Mouse (Mus musculus): ENCODE data around the gene Ngp. TPM values are rescaled to one million over a fixed set of nuclear protein-coding genes. Genes with fewer than 3 reads are reported as not detected.

Ngp gene
- polyA plus RNA-seq, 1 experiment from 2014 or later: 10.8 TPM

DNA sequence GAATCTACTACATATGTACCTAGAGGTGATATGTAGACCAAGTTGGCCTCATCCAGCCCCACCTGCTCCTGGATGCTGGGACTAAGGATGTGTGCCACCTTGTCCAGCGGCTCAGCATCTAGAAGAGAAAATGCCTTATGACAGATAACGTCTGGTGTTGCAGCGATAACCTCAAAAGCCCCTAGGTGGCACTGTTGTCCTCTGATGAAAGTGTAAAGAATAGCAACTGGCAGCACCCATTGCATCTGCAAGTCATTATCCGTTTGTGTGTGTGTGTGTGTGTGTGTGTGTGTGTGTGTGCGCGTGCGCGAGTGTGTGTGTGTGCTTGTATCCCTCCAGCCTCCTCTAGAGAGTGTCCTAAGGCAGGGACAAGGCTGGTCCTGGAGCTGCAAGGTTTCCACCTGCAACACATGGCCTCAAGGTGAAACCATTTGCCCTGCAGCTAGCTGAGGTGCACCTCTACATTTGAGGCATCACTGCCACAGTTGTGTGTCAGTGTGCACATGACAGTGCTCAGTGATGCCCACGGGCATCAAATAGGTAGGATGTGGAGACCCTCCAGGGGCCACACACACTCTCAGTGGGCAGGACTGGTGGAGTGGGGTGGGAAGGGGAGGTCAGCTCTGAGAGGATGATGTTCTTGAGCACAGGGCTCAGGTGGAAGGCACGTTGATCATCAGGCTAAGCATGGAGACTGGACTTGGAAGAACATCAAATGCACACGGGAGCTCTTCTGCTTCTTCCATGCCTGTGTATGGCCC lies 29.5 kb downstream of the Ngp start:
- Histone ChIP-seq H3K27ac (replicated peaks; ENCODE audit: low read depth, low read length) (no peak overlapping the region), H3K4me3 (ENCODE audit: low read depth, low read length) (no peak overlapping the region), H3K4me1 (ENCODE audit: control insufficient read depth, insufficient read depth, low read length) (no peaks in the 10 kb centered on the region), H3K36me3 (ENCODE audit: control insufficient read depth, insufficient read depth, low read length) (peaks cover 13% of the 10 kb centered on the region; the same call in 1 of the 2 replicates), H3K4me2 (ENCODE audit: low read depth, low read length) (no peak overlapping the region), H3K27me3 (replicated peaks; ENCODE audit: control insufficient read depth, insufficient read depth, low read length) (no peaks in the 10 kb centered on the region), H3K9ac (ENCODE audit: low read depth, low read length) (no peak overlapping the region), H3K9me3 (ENCODE audit: control insufficient read depth, low read length) (no peaks in the 10 kb centered on the region)
- DNase-seq (ENCODE audit: low spot score) (peak; percentile 92), ATAC-seq (ENCODE audit: low read depth) (peak; percentile 89)
- WGBS: 26% methylated on average over 11 of the region's 11 CpGs

DNA sequence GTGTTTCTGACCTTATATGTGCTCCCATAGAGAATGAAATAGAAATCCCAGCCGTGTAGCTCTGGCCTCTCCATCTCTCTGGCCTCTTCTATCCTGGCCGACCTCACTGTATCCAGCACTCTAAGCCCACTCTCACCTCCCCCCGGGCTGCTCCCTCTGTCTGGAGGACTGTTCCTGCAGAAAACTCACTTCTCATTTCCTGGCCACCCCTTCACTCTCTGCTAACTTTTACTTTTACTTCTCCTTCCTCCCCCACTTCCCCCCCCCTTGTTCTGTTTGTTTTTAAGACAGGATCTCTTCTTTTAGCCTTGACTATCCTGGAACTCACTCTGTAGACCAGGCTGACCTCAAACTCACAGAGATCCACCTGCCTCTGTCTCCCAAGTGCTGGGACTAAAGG lies 33.0 kb downstream of the Ngp start:
- 86% methylated on average over 3 of the region's 3 CpGs for WGBS

DNA sequence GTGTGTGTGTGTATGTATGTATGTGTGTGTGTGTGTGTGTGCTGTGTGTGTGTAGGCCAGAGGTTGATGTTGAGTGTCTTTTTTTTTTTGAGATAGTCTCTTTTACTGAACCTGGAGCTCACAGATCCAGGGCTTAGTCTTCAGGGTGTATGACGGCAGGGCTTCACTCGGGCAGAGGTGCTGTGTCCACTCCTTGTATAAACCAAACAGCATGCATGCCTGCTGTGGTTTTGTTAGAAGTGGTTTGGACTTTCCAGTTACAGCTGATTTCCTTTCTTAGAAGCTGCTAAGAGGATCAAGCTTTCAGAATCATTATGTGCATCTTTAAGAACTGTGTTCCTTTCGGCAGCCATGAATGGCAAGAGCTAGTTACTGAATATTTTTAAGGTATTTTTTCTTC lies 38.4 kb downstream of the Ngp start:
- Histone ChIP-seq H3K4me1 (ENCODE audit: control insufficient read depth, insufficient read depth, low read length) (no peaks in the 10 kb centered on the region), H3K4me2 (ENCODE audit: low read depth, low read length) (no peak overlapping the region), H3K4me3 (ENCODE audit: low read depth, low read length) (no peak overlapping the region), H3K27me3 (replicated peaks; ENCODE audit: control insufficient read depth, insufficient read depth, low read length) (no peaks in the 10 kb centered on the region), H3K9ac (ENCODE audit: low read depth, low read length) (no peak overlapping the region), H3K9me3 (ENCODE audit: control insufficient read depth, low read length) (no peaks in the 10 kb centered on the region), H3K36me3 (ENCODE audit: control insufficient read depth, insufficient read depth, low read length) (no peaks in the 10 kb centered on the region), H3K27ac (replicated peaks; ENCODE audit: low read depth, low read length) (no peak overlapping the region)
- DNase-seq (ENCODE audit: low spot score) (no peak), ATAC-seq (ENCODE audit: low read depth) (no peak)
- 89% methylated on average over 3 of the region's 3 CpGs for WGBS

More for the DNA sequence above, 33.0 kb downstream of the Ngp start:
- Histone ChIP-seq H3K27me3 (replicated peaks; ENCODE audit: control insufficient read depth, insufficient read depth, low read length) (no peaks in the 10 kb centered on the region), H3K4me1 (ENCODE audit: control insufficient read depth, insufficient read depth, low read length) (no peaks in the 10 kb centered on the region), H3K36me3 (ENCODE audit: control insufficient read depth, insufficient read depth, low read length) (peaks cover 13% of the 10 kb centered on the region; the same call in 1 of the 2 replicates), H3K4me3 (ENCODE audit: low read depth, low read length) (no peak overlapping the region), H3K4me2 (ENCODE audit: low read depth, low read length) (no peak overlapping the region), H3K9ac (ENCODE audit: low read depth, low read length) (no peak overlapping the region), H3K27ac (replicated peaks; ENCODE audit: low read depth, low read length) (no peak overlapping the region), H3K9me3 (ENCODE audit: control insufficient read depth, low read length) (no peaks in the 10 kb centered on the region)
- DNase-seq (ENCODE audit: low spot score): no peak
- ATAC-seq (ENCODE audit: low read depth): no peak

DNA sequence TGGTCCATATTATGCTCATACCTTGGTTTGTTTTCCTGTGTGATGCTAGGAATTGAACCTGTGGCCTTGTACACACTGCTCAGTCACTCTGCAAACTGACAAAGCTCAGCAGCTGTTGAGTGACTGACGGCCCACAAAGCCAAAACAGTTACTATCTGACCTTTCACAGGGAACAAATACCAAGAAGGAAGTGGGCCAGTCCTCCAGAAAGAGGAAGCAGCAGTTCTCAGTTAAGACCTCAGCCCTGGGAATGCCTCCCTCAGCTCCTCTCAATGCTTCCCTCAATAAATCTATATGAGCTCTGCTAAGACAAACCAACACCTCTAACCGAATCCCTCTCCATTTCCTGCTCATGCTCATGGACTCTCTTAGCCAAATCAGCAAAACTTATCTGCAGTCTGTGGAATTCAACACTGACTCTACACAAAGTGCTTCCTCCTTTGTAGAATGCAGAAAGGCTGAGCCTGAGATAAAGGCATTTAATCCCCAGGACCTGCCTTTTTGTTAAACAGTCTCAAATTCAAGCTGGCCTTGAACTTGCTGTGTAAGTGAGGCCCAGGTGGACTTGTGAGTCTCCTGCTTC lies 39.7 kb downstream of the Ngp start:
- 69% methylated on average over 2 of the region's 2 CpGs for WGBS
- no peak for ATAC-seq (ENCODE audit: low read depth)
- Histone ChIP-seq H3K4me1 (ENCODE audit: control insufficient read depth, insufficient read depth, low read length) (no peaks in the 10 kb centered on the region), H3K4me3 (ENCODE audit: low read depth, low read length) (no peak overlapping the region), H3K27me3 (replicated peaks; ENCODE audit: control insufficient read depth, insufficient read depth, low read length) (no peaks in the 10 kb centered on the region), H3K9me3 (ENCODE audit: control insufficient read depth, low read length) (no peaks in the 10 kb centered on the region), H3K36me3 (ENCODE audit: control insufficient read depth, insufficient read depth, low read length) (no peaks in the 10 kb centered on the region), H3K9ac (ENCODE audit: low read depth, low read length) (no peak overlapping the region), H3K4me2 (ENCODE audit: low read depth, low read length) (no peak overlapping the region), H3K27ac (replicated peaks; ENCODE audit: low read depth, low read length) (no peak overlapping the region)
- DNase-seq (ENCODE audit: low spot score): no peak

DNA sequence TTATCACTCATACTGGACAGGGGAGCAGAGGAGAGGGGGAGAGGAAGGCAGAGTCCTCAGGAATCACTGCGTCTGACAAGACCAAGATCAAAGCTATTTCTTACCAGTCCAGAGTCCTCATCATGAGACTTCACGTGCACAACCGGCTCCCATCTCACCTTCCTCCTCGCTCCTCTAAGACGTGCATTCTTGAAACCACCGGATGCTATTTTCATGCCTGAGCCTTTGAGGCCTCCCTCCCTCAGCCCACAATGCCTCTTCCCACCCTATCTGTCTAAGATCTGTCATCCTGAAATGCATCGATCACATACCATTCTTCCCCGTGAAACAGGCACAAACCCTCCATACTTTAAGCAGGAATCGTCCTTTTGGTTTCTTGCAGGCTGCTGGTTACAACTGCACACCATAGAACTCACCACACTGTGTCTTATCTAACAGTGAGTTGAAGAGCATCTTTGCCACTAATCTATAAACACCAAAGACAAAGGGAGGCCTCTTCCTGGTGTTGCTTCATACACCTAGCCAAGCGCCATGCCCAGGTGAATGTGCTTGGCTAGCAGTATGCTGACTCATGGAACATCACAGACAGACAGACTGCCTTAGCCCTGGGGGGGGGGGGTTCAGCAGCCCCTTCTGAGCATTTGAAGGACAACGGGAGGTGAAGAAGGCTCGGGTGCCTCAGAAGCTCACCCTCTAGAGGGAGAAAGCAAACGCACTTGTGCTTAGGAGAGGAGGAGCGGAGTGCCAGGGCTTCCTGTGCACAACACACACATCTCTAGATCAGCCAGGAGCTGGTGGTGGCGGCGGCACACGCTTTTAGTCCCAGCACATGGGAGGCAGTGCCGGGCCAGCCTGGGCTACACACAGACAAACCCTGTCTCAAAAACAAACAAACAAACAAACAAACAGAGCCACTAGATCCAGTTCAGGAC lies 41.6 kb downstream of the Ngp start:
- no peak overlapping the region for H3K4me2 ChIP-seq (ENCODE audit: low read depth, low read length)
- no peaks in the 10 kb centered on the region for H3K27me3 ChIP-seq (replicated peaks; ENCODE audit: control insufficient read depth, insufficient read depth, low read length)
- DNase-seq (ENCODE audit: low spot score): no peak
- no peak overlapping the region for H3K27ac ChIP-seq (replicated peaks; ENCODE audit: low read depth, low read length)
- no peak overlapping the region for H3K9ac ChIP-seq (ENCODE audit: low read depth, low read length)
- no peaks in the 10 kb centered on the region for H3K36me3 ChIP-seq (ENCODE audit: control insufficient read depth, insufficient read depth, low read length)
- no peak overlapping the region for H3K4me3 ChIP-seq (ENCODE audit: low read depth, low read length)
- no peaks in the 10 kb centered on the region for H3K9me3 ChIP-seq (ENCODE audit: control insufficient read depth, low read length)
- 86% methylated on average over 18 of the region's 18 CpGs for WGBS
- no peak for ATAC-seq (ENCODE audit: low read depth)
- no peaks in the 10 kb centered on the region for H3K4me1 ChIP-seq (ENCODE audit: control insufficient read depth, insufficient read depth, low read length)

DNA sequence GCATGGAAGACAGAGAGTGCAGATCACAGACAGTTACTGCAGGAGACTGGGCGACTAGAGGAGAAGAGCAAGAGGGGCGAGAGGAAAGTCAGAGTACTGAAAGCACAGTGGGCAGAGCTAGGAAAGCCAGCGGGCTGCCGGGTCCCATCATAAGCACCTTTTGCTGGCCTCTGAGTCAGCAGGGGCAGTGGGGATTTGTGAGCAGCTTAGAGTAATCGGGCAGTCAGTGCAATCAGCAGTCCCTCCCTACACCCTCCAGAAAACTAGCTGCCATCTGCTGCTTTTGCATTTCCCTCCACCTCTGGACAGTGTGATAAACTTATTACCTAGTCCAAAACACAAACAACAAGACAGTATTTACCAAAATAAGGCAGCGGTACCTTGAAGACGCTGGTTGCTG lies 42.8 kb downstream of the Ngp start:
- 81% methylated on average over 7 of the region's 7 CpGs for WGBS
- DNase-seq (ENCODE audit: low spot score) (no peak), ATAC-seq (ENCODE audit: low read depth) (no peak)
- Histone ChIP-seq H3K27me3 (replicated peaks; ENCODE audit: control insufficient read depth, insufficient read depth, low read length) (no peaks in the 10 kb centered on the region), H3K4me3 (ENCODE audit: low read depth, low read length) (no peak overlapping the region), H3K4me2 (ENCODE audit: low read depth, low read length) (no peak overlapping the region), H3K36me3 (ENCODE audit: control insufficient read depth, insufficient read depth, low read length) (no peaks in the 10 kb centered on the region), H3K9me3 (ENCODE audit: control insufficient read depth, low read length) (no peaks in the 10 kb centered on the region), H3K4me1 (ENCODE audit: control insufficient read depth, insufficient read depth, low read length) (no peaks in the 10 kb centered on the region), H3K9ac (ENCODE audit: low read depth, low read length) (no peak overlapping the region), H3K27ac (replicated peaks; ENCODE audit: low read depth, low read length) (no peak overlapping the region)

DNA sequence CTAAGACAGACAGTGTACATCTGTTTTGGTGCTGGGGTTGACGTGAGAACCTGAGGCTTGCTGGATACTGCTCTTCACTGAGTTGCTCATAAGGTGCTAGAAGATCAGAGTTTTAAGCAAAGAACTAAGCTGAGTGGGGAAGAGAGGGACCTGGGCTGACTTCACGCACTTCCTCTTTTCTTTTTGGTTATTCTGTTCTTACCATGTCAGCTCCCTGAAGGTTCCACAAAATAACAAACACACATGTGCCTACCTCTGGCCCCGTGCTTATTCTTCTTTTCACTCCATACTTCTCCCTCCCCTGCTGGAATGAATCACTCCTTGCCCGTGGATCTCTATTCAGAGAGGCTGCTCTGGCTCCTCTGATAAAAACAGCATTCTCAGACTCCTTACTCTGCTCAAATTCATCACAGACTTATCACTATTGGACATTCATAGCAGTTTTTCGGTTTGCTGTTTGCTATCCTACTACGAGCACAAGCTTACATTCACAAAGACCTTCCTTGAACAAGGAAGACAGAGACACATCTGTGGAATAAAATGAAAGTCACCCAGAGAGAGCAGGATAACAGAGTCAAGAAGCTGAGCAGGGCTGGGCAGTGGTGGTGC lies 44.5 kb downstream of the Ngp start:
- no peak for DNase-seq (ENCODE audit: low spot score)
- ATAC-seq (ENCODE audit: low read depth): no peak
- H3K36me3 ChIP-seq (ENCODE audit: control insufficient read depth, insufficient read depth, low read length): no peaks in the 10 kb centered on the region; the same call in 1 of the 2 replicates
- no peaks in the 10 kb centered on the region for H3K4me1 ChIP-seq (ENCODE audit: control insufficient read depth, insufficient read depth, low read length)
- H3K9ac ChIP-seq (ENCODE audit: low read depth, low read length): no peak overlapping the region
- WGBS: 90% methylated on average over 6 of the region's 6 CpGs
- H3K9me3 ChIP-seq (ENCODE audit: control insufficient read depth, low read length): no peaks in the 10 kb centered on the region
- no peaks in the 10 kb centered on the region for H3K27me3 ChIP-seq (replicated peaks; ENCODE audit: control insufficient read depth, insufficient read depth, low read length)
- no peak overlapping the region for H3K27ac ChIP-seq (replicated peaks; ENCODE audit: low read depth, low read length)
- no peak overlapping the region for H3K4me2 ChIP-seq (ENCODE audit: low read depth, low read length)
- no peak overlapping the region for H3K4me3 ChIP-seq (ENCODE audit: low read depth, low read length)

DNA sequence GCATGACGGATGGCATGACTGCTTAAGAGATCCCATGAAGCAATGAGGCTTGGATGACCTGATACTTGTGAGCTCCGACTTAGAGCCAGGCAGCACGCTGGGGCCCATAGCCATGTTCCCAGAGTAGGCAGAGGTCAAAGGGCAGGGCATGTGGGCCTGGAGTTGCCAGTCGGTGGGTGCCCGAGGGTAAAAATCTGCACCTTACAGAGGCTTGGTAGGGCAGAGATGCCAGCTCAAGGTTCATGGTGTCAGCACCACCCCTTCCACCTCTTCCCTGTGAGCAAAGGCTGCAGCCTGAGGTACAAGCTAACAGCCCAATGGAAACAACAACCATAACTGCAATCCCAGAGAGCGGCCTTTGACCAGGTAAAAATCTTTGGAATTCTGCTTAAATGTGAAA lies 45.8 kb downstream of the Ngp start:
- 91% methylated on average over 6 of the region's 6 CpGs for WGBS
- DNase-seq (ENCODE audit: low spot score): no peak
- H3K27me3 ChIP-seq (replicated peaks; ENCODE audit: control insufficient read depth, insufficient read depth, low read length): no peaks in the 10 kb centered on the region

More for the DNA sequence above, 45.8 kb downstream of the Ngp start:
- Histone ChIP-seq H3K4me3 (ENCODE audit: low read depth, low read length) (no peak overlapping the region), H3K36me3 (ENCODE audit: control insufficient read depth, insufficient read depth, low read length) (no peaks in the 10 kb centered on the region; the same call in 1 of the 2 replicates), H3K27ac (replicated peaks; ENCODE audit: low read depth, low read length) (no peak overlapping the region), H3K9me3 (ENCODE audit: control insufficient read depth, low read length) (no peaks in the 10 kb centered on the region), H3K9ac (ENCODE audit: low read depth, low read length) (no peak overlapping the region), H3K4me2 (ENCODE audit: low read depth, low read length) (no peak overlapping the region), H3K4me1 (ENCODE audit: control insufficient read depth, insufficient read depth, low read length) (no peaks in the 10 kb centered on the region)
- ATAC-seq (ENCODE audit: low read depth): no peak
